Mouse (Mus musculus) liver, embryonic 14.5 days (tissue): ENCODE data around the gene Rftn1. TPM values are rescaled to one million over a fixed set of nuclear protein-coding genes. Genes with fewer than 3 reads are reported as not detected.

Source experiments
- ATAC-seq: fragments of 200-750 bp; cut with Nextera tagmentation; 2 replicates; pipeline ENCODE4 v1.8.0; 2017; ENCODE audit warnings: moderate number of reproducible peaks, mild to moderate bottlenecking, moderate library complexity; ENCODE audit not compliant: insufficient read depth
- DNase-seq, 3 experiments: peaks; one replicate each; pipeline ENCODE4 v3.0.0-alpha.2; 2012 to 2013; ENCODE audit warnings: low read depth in 3 of 3, low spot score in 3 of 3
- H3K27ac ChIP-seq: fragments of 300-500 bp; sonication (generic); 2 replicates; pipeline ENCODE4 v1.5.1; 2014; ENCODE audit warnings: moderate library complexity, mild to moderate bottlenecking, control low read depth, inconsistent platforms
- H3K27me3 ChIP-seq: fragments of 300-500 bp; sonication (generic); 2 replicates; pipeline ENCODE4 v1.6.1; 2014; ENCODE audit warnings: mild to moderate bottlenecking, low read length, moderate library complexity; ENCODE audit not compliant: control insufficient read depth, insufficient read depth
- H3K36me3 ChIP-seq: fragments of 300-500 bp; sonication (generic); replicated peaks from 2 replicates; pipeline ENCODE4 v1.6.1; 2014; ENCODE audit warnings: low read depth; ENCODE audit not compliant: control insufficient read depth, insufficient read depth
- H3K4me1 ChIP-seq, 2 experiments: fragments of 200-500 bp in 1 of 2; fragments of 300-500 bp in 1 of 2; sonication (generic) in 1 of 2; replicated peaks; 2 replicates each; pipeline ENCODE4 v1.6.1; 2012 to 2014; ENCODE audit warnings: antibody characterized with exemption in 1 of 2, inconsistent platforms in 1 of 2, low read length in 1 of 2; ENCODE audit not compliant: control insufficient read depth in 2 of 2, insufficient read depth in 2 of 2
- H3K4me2 ChIP-seq: fragments of 300-500 bp; sonication (generic); 2 replicates; pipeline ENCODE4 v1.6.1; 2014; ENCODE audit warnings: low read depth, mild to moderate bottlenecking, control low read depth, moderate library complexity
- H3K4me3 ChIP-seq, 2 experiments: fragments of 200-500 bp in 1 of 2; fragments of 300-500 bp in 1 of 2; sonication (generic) in 1 of 2; 2 replicates each; pipeline ENCODE4 v1.5.1; 2012 to 2014; ENCODE audit warnings: low read depth in 2 of 2, low read length in 2 of 2, mild to moderate bottlenecking in 2 of 2, control low read depth in 1 of 2, inconsistent platforms in 1 of 2, moderate library complexity in 1 of 2; ENCODE audit not compliant: insufficient read depth in 1 of 2
- H3K9ac ChIP-seq: fragments of 300-500 bp; sonication (generic); replicated peaks from 2 replicates; pipeline ENCODE4 v1.6.1; 2014; ENCODE audit warnings: mild to moderate bottlenecking, control low read depth, moderate library complexity
- H3K9me3 ChIP-seq: fragments of 300-500 bp; sonication (generic); 2 replicates; pipeline ENCODE4 v1.6.1; 2016; ENCODE audit warnings: low read length, mixed read lengths; ENCODE audit not compliant: control insufficient read depth
- CTCF ChIP-seq: IDR thresholded peaks from 2 replicates; pipeline ENCODE4 v1.5.1; 2016; ENCODE audit warnings: antibody characterized with exemption, low read depth, control low read depth
- EP300 ChIP-seq: IDR thresholded peaks from 2 replicates; pipeline ENCODE4 v1.6.1; 2016; ENCODE audit warnings: antibody characterized with exemption, low read depth
- WGBS: fragments of 180-500 bp; shearing (Covaris S2); extraction: QIAGEN DNeasy Blood & Tissue Kit; methylation state at CpG from one replicate; pipeline ENCODE4 v1.1.7; 2014; ENCODE audit not compliant: insufficient replicate concordance; 5-methylcytosine and 5-hydroxymethylcytosine counted together
- polyA plus RNA-seq, 2 experiments: library from polyadenylated mRNA; depleted of rRNA in 1 of 2; stranded (reverse) in 1 of 2; unstranded in 1 of 2; fragments of >200 nt; fragmentation: Nextera tagmentation in 1 of 2; extraction: Ambion mirVana in 1 of 2; gene quantifications; 2 replicates each; pipeline versions ENCODE4 v1.2.1 to v1.2.3; 2012 to 2014

The Rftn1 gene
- polyA plus RNA-seq, 2 experiments = 2.2 to 3.2 TPM

DNA sequence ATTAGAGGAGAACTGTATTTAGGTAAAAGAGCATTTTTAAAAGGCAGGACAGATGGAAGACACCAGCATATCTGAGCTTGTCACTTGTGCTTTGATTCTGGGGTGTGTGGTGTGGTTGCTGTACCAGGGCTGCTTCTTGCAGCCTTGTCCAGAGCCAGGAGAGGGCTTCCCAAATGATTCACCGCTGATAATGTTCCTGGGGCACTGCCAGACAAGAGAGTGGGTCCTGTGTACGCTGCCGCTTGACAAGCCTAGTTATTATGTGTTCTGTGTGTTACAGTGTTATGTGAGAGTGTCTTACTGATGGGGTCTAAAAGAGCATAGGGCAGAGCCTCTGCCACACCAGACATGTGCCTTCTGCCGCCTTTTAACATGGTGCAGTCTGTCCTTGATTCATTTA lies 153.1 kb downstream of the Rftn1 start:
- H3K4me1 ChIP-seq = peaks cover 17 to 24% of the 10 kb centered on the region in 2 experiments
- WGBS = 83% methylated on average over 4 of the region's 4 CpGs
- no peak overlapping the region for H3K27ac ChIP-seq
- TF ChIP-seq EP300 (no peak), CTCF (no peak)
- H3K4me2 ChIP-seq = no peak overlapping the region
- ATAC-seq (no peak), DNase-seq (no peak)
- H3K9me3 ChIP-seq = no peaks in the 10 kb centered on the region
- no peak overlapping the region for H3K9ac ChIP-seq
- H3K36me3 ChIP-seq = no peaks in the 10 kb centered on the region
- no peaks in the 10 kb centered on the region for H3K27me3 ChIP-seq
- no peak overlapping the region for H3K4me3 ChIP-seq

DNA sequence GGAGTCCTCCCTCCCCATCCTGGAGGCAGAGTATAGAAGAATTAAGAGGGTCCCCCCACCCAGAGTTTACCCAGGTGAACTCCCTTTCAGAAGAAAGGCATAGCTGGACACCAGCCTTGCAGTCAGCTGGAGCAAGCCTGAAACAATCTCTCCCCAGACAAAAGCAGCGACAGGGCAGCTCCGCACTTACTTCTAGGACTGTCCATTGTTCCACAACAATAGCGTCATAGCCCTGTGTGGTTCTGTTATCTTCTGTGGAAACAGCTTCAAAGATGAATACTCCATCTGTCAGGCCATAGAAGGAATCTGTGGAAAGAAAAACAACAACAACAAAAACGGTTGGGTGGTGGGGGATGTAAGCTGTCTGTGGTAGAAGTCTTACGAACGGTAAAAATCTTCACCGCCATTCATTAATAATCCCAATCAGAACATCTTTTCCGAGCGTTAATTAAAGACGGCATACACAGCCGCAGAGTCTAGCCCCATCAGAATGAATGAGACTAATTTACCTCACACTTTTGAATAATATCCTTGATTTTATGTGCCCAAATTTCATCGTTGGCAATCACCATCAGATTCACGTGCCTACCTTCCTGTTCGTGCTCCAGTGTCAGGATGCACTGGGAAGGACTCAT lies 153.6 kb downstream of the Rftn1 start:
- Histone ChIP-seq H3K9ac (no peak overlapping the region), H3K4me3 (no peak overlapping the region), H3K4me2 (no peak overlapping the region), H3K4me1 (peaks cover 21 to 29% of the 10 kb centered on the region in 2 experiments), H3K9me3 (no peaks in the 10 kb centered on the region), H3K27me3 (no peaks in the 10 kb centered on the region), H3K27ac (no peak overlapping the region), H3K36me3 (no peaks in the 10 kb centered on the region)
- no peak for ATAC-seq
- TF ChIP-seq CTCF = no peak
- no peak for TF ChIP-seq EP300
- WGBS = 83% methylated on average over 14 of the region's 14 CpGs
- DNase-seq = no peak

DNA sequence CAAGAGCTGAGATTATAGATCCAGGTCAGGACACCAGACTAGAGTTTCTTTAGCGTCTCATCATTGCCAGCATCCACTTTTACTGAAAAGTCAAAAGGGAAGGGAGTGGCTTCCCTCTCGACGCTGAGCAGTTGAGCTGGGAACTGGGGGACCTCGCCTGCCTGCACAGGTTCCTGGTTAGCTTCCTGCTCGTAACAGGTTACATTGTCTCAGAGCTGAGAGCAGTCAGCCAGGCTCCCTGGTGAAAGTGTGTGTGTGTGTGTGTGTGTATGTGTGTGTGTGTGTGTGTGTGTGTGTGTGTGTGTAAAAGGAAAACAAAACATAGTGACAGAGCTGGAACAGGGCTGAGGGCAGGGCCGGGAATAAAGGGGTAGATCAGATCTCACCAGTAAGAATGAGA lies 156.8 kb downstream of the Rftn1 start:
- Histone ChIP-seq H3K36me3 (no peaks in the 10 kb centered on the region), H3K4me1 (peaks cover 26 to 31% of the 10 kb centered on the region in 2 experiments), H3K9me3 (no peaks in the 10 kb centered on the region), H3K4me3 (no peak overlapping the region), H3K4me2 (no peak overlapping the region), H3K9ac (no peak overlapping the region), H3K27ac (no peak overlapping the region), H3K27me3 (no peaks in the 10 kb centered on the region)
- 50% methylated on average over 6 of the region's 6 CpGs for WGBS
- ATAC-seq (no peak), DNase-seq (no peak)
- TF ChIP-seq EP300 = no peak
- no peak for TF ChIP-seq CTCF

DNA sequence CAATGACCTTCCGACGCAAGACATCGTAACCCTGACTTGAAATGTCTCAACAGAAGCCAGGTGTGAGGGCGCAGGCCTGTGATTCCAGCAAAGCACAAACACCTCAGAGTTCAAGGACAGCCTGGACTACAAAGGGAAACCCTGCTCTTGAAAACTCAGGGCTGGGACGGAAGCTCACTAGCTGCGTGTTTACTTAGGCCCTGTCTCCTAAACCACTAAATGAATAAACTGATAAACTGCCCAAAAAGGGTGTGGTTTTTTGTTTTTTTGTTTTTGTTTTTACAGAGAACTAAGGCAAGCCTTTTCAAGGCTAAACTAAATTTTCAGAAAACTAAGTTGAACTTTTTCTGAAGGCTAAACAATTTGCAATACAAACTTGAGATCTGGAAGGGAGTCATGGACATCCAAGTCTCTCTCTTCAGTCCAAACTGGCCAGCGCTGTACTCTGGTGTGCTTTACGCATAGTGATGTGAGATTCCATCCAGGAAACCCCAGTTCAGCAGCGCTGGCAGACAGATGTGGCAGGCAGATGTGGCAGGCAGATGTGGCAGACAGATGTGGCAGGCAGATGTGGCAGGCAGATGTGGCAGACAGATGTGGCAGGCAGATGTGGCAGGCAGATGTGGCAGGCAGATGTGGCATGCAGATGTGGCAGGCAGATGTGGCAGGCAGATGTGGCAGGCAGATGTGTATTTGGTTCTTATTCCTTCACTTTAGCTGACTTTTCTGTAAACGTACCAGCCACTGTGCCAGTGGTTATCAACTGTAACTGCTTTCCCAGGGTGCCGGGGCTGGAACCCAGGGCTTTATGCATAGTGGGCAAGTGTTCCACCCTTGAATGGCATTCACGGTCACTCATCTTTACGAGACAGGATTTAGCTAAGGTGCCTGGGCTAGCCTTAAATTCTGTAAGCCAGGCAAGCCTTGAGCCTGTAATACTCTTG lies 158.7 kb downstream of the Rftn1 start:
- H3K9ac ChIP-seq = 0 out of 2 replicates have a peak overlapping the region, but pooled peaks have one; percentile 27
- no peak for TF ChIP-seq CTCF
- peak; percentile 95 for TF ChIP-seq EP300
- no peaks in the 10 kb centered on the region for H3K36me3 ChIP-seq
- no peaks in the 10 kb centered on the region for H3K27me3 ChIP-seq
- 58% methylated on average over 13 of the region's 13 CpGs for WGBS
- peak overlapping the region; percentile 61 for H3K27ac ChIP-seq
- ATAC-seq = peak; percentile 75
- no peak overlapping the region for H3K4me3 ChIP-seq
- peak overlapping the region; percentile 16 for H3K4me2 ChIP-seq
- no peaks in the 10 kb centered on the region for H3K9me3 ChIP-seq
- H3K4me1 ChIP-seq = peaks cover 28 to 39% of the 10 kb centered on the region in 2 experiments
- DNase-seq = peak; percentile 53 to 67 (median 67)

DNA sequence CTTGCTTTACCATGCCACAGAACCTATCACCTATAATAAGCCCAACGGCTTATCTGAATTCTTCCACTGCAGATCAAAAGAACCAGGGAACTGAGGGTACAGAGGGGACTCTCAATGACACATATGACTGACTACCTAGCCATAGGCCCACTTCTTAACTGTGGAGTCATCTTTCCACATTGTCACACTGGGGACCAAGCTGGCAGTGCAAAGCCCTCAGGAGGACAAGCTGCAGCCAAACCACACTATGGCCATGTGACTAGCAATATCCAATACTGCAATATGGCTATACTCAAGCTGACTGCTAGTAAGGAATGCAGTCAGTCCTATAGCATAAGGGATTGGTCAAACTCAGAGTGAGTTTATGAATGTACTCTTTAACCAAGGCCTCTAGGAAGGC lies 164.8 kb downstream of the Rftn1 start:
- DNase-seq (no peak), ATAC-seq (peak; percentile 12)
- no peaks in the 10 kb centered on the region for H3K9me3 ChIP-seq
- H3K4me2 ChIP-seq = no peak overlapping the region
- H3K4me3 ChIP-seq = no peak overlapping the region
- 0 out of 2 replicates have a peak overlapping the region, but pooled peaks have one; percentile 11 for H3K9ac ChIP-seq
- WGBS = 14% methylated on average over 1 of the region's 1 CpGs
- H3K36me3 ChIP-seq = no peaks in the 10 kb centered on the region
- peak overlapping the region; percentile 79 for H3K27ac ChIP-seq
- H3K27me3 ChIP-seq = no peaks in the 10 kb centered on the region
- TF ChIP-seq CTCF = no peak
- TF ChIP-seq EP300 = no peak
- H3K4me1 ChIP-seq = peaks cover 45 to 59% of the 10 kb centered on the region in 2 experiments
